Mouse (Mus musculus) midbrain, embryonic 15.5 days (tissue): ENCODE results near the gene Ect2l. TPM values are rescaled to one million over a fixed set of nuclear protein-coding genes. Genes with fewer than 3 reads are reported as not detected.

Source experiments
- ATAC-seq: fragments of 200-750 bp; cut with Nextera tagmentation; replicated peaks from 2 replicates; pipeline ENCODE4 v1.8.0; 2017; ENCODE audit warnings: moderate TSS enrichment
- H3K27ac ChIP-seq: fragments of 300-500 bp; sonication (generic); 2 replicates; pipeline ENCODE4 v1.5.1; 2015; ENCODE audit warnings: mild to moderate bottlenecking, inconsistent platforms
- H3K27me3 ChIP-seq: fragments of 300-500 bp; sonication (generic); replicated peaks from 2 replicates; pipeline ENCODE4 v1.6.1; 2015; ENCODE audit warnings: inconsistent platforms
- H3K36me3 ChIP-seq: fragments of 300-500 bp; sonication (generic); replicated peaks from 2 replicates; pipeline ENCODE4 v1.6.1; 2015; ENCODE audit warnings: inconsistent platforms
- H3K4me1 ChIP-seq: fragments of 300-500 bp; sonication (generic); 2 replicates; pipeline ENCODE4 v1.6.1; 2015; ENCODE audit warnings: inconsistent platforms
- H3K4me2 ChIP-seq: fragments of 300-500 bp; sonication (generic); 2 replicates; pipeline ENCODE4 v1.6.1; 2015; ENCODE audit warnings: inconsistent platforms, mild to moderate bottlenecking, moderate library complexity
- H3K4me3 ChIP-seq: fragments of 300-500 bp; sonication (generic); 2 replicates; pipeline ENCODE4 v1.5.1; 2015; ENCODE audit warnings: mild to moderate bottlenecking, inconsistent platforms
- H3K9ac ChIP-seq: fragments of 300-500 bp; sonication (generic); 2 replicates; pipeline ENCODE4 v1.6.1; 2015; ENCODE audit warnings: mild to moderate bottlenecking, inconsistent platforms
- H3K9me3 ChIP-seq: fragments of 300-500 bp; sonication (generic); 2 replicates; pipeline ENCODE4 v1.6.1; 2016; ENCODE audit warnings: inconsistent platforms
- WGBS: fragments of 180-500 bp; shearing (Covaris S2); methylation state at CpG from one replicate; pipeline ENCODE4 v1.1.7; 2015; ENCODE audit warnings: mixed read lengths; 5-methylcytosine and 5-hydroxymethylcytosine counted together
- polyA plus RNA-seq: library from polyadenylated mRNA; unstranded; fragments of >200 nt; fragmentation: Nextera tagmentation; extraction: Ambion mirVana; gene quantifications from 2 replicates; pipeline ENCODE4 v1.2.1, GENCODE M21; 2015

Ect2l gene
- polyA plus RNA-seq, 1 experiment from 2014 or later, result not detected

DNA sequence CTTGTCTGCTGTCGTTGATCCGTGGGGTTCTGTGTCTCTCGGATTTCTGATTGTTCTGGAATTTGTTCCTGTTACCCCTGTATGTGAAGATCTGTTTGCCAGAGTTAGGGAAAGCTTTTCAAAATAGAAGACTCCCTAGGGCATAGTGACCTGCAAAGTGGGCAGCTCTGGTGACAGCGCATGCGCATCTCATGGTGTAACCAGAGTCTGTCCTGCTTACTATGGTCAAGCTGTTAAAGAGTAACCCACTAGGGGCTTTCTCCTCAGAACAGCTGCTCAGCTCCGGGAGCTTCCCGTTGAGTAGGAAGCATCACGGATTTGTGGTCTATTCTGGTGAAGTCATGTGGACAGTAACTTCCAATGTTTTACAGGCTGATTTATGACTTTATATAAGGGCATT lies 92.4 kb downstream of the Ect2l start:
- Histone ChIP-seq H3K9me3 (no peaks in the 10 kb centered on the region), H3K4me2 (no peak overlapping the region), H3K9ac (no peak overlapping the region), H3K36me3 (peaks cover 25% of the 10 kb centered on the region), H3K4me3 (no peak overlapping the region), H3K4me1 (no peaks in the 10 kb centered on the region), H3K27me3 (no peaks in the 10 kb centered on the region), H3K27ac (no peak overlapping the region)
- 91% methylated on average over 8 of the region's 8 CpGs for WGBS
- no peak for ATAC-seq

DNA sequence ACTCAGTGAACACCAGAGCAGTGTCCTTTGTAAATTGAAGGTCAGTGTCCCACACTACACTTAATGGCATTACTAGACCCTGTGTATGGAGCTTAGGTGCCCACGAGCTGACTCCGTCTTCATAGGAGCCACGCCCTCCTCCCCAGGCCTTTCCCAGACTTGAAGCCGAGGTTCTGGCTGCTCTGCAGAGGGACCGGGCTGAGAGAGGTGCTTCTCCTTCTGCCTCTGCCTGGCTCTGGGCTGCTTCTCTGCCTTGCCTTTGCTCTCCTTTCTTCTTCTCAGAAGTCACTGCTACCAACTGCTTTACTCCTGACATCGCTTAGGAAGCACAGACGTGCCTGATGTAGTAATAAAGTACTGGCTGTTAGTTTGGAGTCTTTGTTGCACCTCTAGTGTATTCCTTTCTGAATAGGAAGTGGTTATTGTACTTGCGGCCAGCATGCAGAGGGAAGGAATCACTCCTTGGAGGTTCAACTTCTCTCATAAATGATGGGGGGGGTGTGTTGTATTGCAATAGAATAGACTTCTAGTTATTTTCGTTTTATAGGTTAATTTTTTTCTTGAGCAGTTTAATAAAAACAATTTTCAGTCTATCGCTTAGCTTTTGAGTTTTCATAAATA lies 97.1 kb downstream of the Ect2l start:
- no peaks in the 10 kb centered on the region for H3K27me3 ChIP-seq
- no peak overlapping the region for H3K27ac ChIP-seq
- H3K4me1 ChIP-seq, result no peaks in the 10 kb centered on the region
- H3K9ac ChIP-seq, result no peak overlapping the region
- WGBS, result 80% methylated on average over 10 of the region's 10 CpGs
- ATAC-seq, result no peak
- no peaks in the 10 kb centered on the region for H3K9me3 ChIP-seq
- no peak overlapping the region for H3K4me2 ChIP-seq
- no peaks in the 10 kb centered on the region; the same call in 1 of the 2 replicates for H3K36me3 ChIP-seq
- H3K4me3 ChIP-seq, result no peak overlapping the region

DNA sequence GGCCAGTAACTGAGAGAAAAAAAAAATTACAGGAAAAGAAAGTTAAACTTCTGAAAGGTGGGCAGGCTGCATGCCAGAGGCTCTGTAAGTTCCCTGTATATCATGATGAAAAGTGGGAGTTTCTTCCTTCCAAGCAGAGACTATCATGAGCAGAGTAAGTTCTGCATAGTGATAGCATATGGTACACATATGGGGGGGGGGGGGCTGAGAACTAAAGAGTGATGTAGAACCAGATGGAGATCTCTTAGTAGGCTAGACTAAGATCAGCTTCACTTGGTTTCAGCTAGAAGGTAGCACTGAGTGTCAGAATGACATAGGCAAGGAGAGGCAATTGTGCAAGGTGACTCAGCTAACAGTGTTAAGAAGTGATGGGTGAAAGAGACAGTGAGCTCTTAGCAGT lies 99.8 kb downstream of the Ect2l start:
- no peak for ATAC-seq
- Histone ChIP-seq H3K4me2 (no peak overlapping the region), H3K27me3 (no peaks in the 10 kb centered on the region), H3K9ac (no peak overlapping the region), H3K27ac (no peak overlapping the region), H3K4me1 (no peaks in the 10 kb centered on the region), H3K4me3 (no peak overlapping the region), H3K9me3 (no peaks in the 10 kb centered on the region), H3K36me3 (peaks cover 8% of the 10 kb centered on the region; the same call in 1 of the 2 replicates)

DNA sequence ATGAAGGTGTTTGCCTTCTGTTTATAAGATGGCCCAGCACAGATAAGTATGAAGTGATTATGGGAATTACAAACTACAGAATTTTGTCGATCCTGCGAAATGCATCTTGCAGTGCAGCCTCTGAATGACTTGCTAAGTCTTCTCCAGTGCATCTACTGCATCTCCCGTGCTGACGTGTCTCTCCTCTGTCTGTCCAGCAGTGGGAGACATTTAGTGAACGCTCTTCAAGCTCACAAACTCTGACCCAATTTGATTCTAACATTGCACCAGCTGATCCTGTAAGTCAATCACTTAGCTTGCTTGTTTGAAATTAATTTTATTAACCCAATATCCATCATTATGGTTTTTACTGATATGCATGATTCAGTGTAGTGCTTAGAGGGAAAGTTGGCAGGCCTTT lies 103.2 kb downstream of the Ect2l start:
- no peak for ATAC-seq
- H3K27ac ChIP-seq, result no peak overlapping the region
- no peaks in the 10 kb centered on the region for H3K27me3 ChIP-seq
- H3K4me3 ChIP-seq, result no peak overlapping the region
- H3K4me1 ChIP-seq, result no peaks in the 10 kb centered on the region
- H3K9me3 ChIP-seq, result no peaks in the 10 kb centered on the region
- no peak overlapping the region for H3K4me2 ChIP-seq
- peaks cover 8% of the 10 kb centered on the region; the same call in 1 of the 2 replicates for H3K36me3 ChIP-seq
- WGBS, result 77% methylated on average over 5 of the region's 5 CpGs
- no peak overlapping the region for H3K9ac ChIP-seq

DNA sequence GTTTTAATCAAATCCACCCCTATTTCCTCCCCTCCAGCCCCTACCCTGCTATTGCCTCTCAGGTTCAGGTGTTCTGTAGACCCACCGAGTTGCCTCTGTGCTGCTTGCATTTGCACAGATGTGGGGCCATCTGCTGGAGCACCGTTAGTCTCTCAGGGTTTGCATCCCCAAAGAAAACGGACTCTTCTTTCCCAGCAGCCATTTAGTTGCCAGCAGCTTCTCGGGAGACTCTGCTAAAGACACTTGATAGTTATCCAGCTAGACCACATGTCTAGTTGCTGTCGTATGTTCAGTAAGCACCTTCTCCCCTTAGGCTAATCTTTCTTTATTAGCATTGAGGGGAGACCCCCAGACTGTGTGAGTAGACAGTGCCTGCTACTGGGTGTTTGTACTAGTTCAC lies 108.5 kb downstream of the Ect2l start:
- no peak overlapping the region for H3K4me3 ChIP-seq
- 65% methylated on average over 5 of the region's 5 CpGs for WGBS
- no peaks in the 10 kb centered on the region for H3K27me3 ChIP-seq
- ATAC-seq, result no peak
- peaks cover 5% of the 10 kb centered on the region; the same call in 1 of the 2 replicates for H3K36me3 ChIP-seq
- H3K4me1 ChIP-seq, result no peaks in the 10 kb centered on the region
- no peaks in the 10 kb centered on the region for H3K9me3 ChIP-seq
- H3K27ac ChIP-seq, result no peak overlapping the region
- no peak overlapping the region for H3K9ac ChIP-seq
- H3K4me2 ChIP-seq, result no peak overlapping the region

DNA sequence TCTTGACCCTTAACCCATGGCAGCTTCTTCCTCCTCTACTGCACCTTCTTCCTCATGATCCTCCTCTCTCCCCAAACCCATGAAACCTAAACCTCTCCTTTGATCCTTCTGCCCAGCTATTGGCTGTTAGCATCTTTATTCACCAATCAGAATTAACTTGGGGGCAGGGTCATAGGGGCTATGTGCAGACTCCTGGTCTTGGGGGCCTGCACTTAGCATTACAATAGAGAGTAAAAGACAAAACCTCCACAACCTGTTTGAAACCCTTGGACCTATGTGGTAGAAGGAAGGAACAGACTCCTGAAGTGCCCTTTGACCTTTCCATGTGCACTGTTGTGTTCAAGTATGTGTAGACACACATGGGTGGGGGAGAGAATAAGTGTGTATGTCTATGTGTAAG lies 120.0 kb downstream of the Ect2l start:
- H3K4me2 ChIP-seq, result no peak overlapping the region
- H3K27me3 ChIP-seq, result no peaks in the 10 kb centered on the region
- no peak for ATAC-seq
- H3K4me1 ChIP-seq, result no peaks in the 10 kb centered on the region
- H3K4me3 ChIP-seq, result no peak overlapping the region
- H3K9me3 ChIP-seq, result no peaks in the 10 kb centered on the region
- H3K36me3 ChIP-seq, result peaks cover 8% of the 10 kb centered on the region; the same call in 1 of the 2 replicates
- no peak overlapping the region for H3K9ac ChIP-seq
- no peak overlapping the region for H3K27ac ChIP-seq

DNA sequence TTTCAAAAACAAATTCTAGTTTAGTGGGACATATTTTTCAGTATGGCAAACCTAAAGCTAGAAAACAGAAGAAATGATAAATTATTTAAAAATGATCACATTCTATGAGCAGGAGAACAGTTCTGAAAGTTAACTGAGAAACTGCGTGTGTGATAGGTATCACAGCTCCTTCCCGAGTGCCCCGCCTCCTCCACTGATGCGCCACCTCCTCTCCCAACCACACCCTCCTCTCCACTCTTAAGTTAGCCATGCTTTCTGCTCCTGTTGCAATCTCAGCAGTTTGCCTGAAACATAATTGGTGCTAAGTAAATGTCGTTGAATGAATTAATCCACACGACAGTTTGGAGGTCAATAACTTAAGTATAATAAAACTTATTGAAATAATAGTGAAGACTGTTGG lies 127.9 kb downstream of the Ect2l start:
- Histone ChIP-seq H3K27me3 (no peaks in the 10 kb centered on the region), H3K9me3 (no peaks in the 10 kb centered on the region), H3K9ac (no peak overlapping the region), H3K36me3 (no peaks in the 10 kb centered on the region), H3K4me1 (peaks cover 7% of the 10 kb centered on the region), H3K27ac (no peak overlapping the region), H3K4me2 (no peak overlapping the region), H3K4me3 (no peak overlapping the region)
- ATAC-seq, result no peak
- WGBS, result 97% methylated on average over 6 of the region's 6 CpGs

DNA sequence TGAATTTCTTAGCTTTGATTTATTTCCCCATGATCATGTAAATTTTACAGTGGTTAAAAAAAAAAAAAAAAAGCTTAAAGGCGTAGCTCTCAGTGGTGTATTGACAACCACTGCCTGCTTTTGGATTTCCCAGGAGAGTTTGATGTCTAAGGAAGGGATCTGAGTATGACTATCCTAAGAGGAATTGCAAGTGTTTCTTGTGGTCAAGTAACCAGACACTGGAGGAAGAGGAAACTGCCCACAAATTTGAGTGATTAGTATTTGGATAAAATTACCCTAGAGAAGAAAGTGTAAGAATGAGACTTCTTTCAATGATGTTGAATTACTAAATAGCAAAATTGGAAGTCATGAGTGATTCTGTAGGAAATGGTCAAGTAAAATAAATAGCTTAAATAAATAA lies 129.2 kb downstream of the Ect2l start:
- no peak overlapping the region for H3K9ac ChIP-seq
- WGBS, result 82% methylated on average over 1 of the region's 1 CpGs
- H3K9me3 ChIP-seq, result no peaks in the 10 kb centered on the region
- H3K4me3 ChIP-seq, result no peak overlapping the region
- no peaks in the 10 kb centered on the region for H3K36me3 ChIP-seq
- ATAC-seq, result no peak
- H3K4me1 ChIP-seq, result peaks cover 7% of the 10 kb centered on the region
- H3K27me3 ChIP-seq, result no peaks in the 10 kb centered on the region
- no peak overlapping the region for H3K4me2 ChIP-seq
- no peak overlapping the region for H3K27ac ChIP-seq

Other genes starting within 250 kb of the Ect2l start
- 49.2 and 56.6 TPM in 2 replicates for gene Abracl, start 187.6 kb downstream of the Ect2l start, polyA plus RNA-seq
- gene Reps1, start 155.0 kb downstream of the Ect2l start, polyA plus RNA-seq, result 28.0 and 29.2 TPM in 2 replicates
- 6.8 and 7.7 TPM in 2 replicates for gene Ccdc28a, start 24.1 kb upstream of the Ect2l start, polyA plus RNA-seq
- gene Nhsl1, start 108.1 kb upstream of the Ect2l start, polyA plus RNA-seq, result 12.7 and 12.9 TPM in 2 replicates